Mouse (Mus musculus): Measurements from ENCODE around the gene Hist1h2af.

GRCm38 (mm10) chr13:23530181-23530900, 3.4 kb upstream of the Hist1h2af start:
- TF ChIP-seq POLR2A (IDR thresholded peaks at IDR 0.05; ENCODE audit: borderline replicate concordance, low read depth, low read length), result no peak
- TF ChIP-seq CTCF (IDR thresholded peaks at IDR 0.05; ENCODE audit: low read depth, low read length), result no peak
